Mouse (Mus musculus) midbrain, embryonic 16.5 days (tissue): ENCODE data around the gene Chek2. TPM values are rescaled to one million over a fixed set of nuclear protein-coding genes. Genes with fewer than 3 reads are reported as not detected.

Source experiments
- ATAC-seq: fragments of 200-750 bp; cut with Nextera tagmentation; 2 replicates; pipeline ENCODE4 v1.8.0; 2017; ENCODE audit warnings: moderate TSS enrichment
- H3K27ac ChIP-seq: fragments of 300-500 bp; sonication (generic); 2 replicates; pipeline ENCODE4 v1.5.1; 2014; ENCODE audit warnings: mild to moderate bottlenecking, low read length, mixed read lengths
- H3K27me3 ChIP-seq: fragments of 300-500 bp; sonication (generic); 2 replicates; pipeline ENCODE4 v1.6.1; 2014; ENCODE audit warnings: low read depth, low read length, mixed read lengths; ENCODE audit not compliant: control insufficient read depth, insufficient read depth
- H3K36me3 ChIP-seq: fragments of 300-500 bp; sonication (generic); 2 replicates; pipeline ENCODE4 v1.6.1; 2014; ENCODE audit warnings: mild to moderate bottlenecking, low read length, moderate library complexity, mixed read lengths; ENCODE audit not compliant: control insufficient read depth, insufficient read depth
- H3K4me1 ChIP-seq: fragments of 300-500 bp; sonication (generic); 2 replicates; pipeline ENCODE4 v1.6.1; 2014; ENCODE audit warnings: mild to moderate bottlenecking, low read length, mixed read lengths; ENCODE audit not compliant: control insufficient read depth, insufficient read depth
- H3K4me2 ChIP-seq: fragments of 300-500 bp; sonication (generic); 2 replicates; pipeline ENCODE4 v1.6.1; 2014; ENCODE audit warnings: mild to moderate bottlenecking, low read length, mixed read lengths
- H3K4me3 ChIP-seq: fragments of 300-500 bp; sonication (generic); 2 replicates; pipeline ENCODE4 v1.5.1; 2014; ENCODE audit warnings: low read depth, mild to moderate bottlenecking, low read length, moderate library complexity, mixed read lengths
- H3K9ac ChIP-seq: fragments of 300-500 bp; sonication (generic); 2 replicates; pipeline ENCODE4 v1.6.1; 2014; ENCODE audit warnings: low read depth, low read length, mixed read lengths
- H3K9me3 ChIP-seq: fragments of 300-500 bp; sonication (generic); replicated peaks from 2 replicates; pipeline ENCODE4 v1.6.1; 2014; ENCODE audit warnings: mild to moderate bottlenecking, low read length, mixed read lengths; ENCODE audit not compliant: control insufficient read depth, poor library complexity, severe bottlenecking
- WGBS: fragments of 180-500 bp; shearing (Covaris S2); extraction: QIAGEN DNeasy Blood & Tissue Kit; methylation state at CpG from one replicate; pipeline ENCODE4 v1.1.7; 2014; 5-methylcytosine and 5-hydroxymethylcytosine counted together
- polyA plus RNA-seq: library from polyadenylated mRNA; unstranded; fragments of >200 nt; fragmentation: Nextera tagmentation; extraction: Ambion mirVana; gene quantifications from 2 replicates; pipeline ENCODE4 v1.2.1, GENCODE M21; 2015

Gene Chek2
- polyA plus RNA-seq, 1 experiment from 2014 or later: 4.5 TPM

GRCm38 (mm10) chr5:110908879-110909278 lies 69.1 kb downstream of the Chek2 start:
- Histone ChIP-seq H3K4me1 (no peaks in the 10 kb centered on the region), H3K4me3 (no peak overlapping the region), H3K27me3 (no peaks in the 10 kb centered on the region), H3K9ac (no peak overlapping the region), H3K27ac (no peak overlapping the region), H3K36me3 (peaks cover 4% of the 10 kb centered on the region; the same call in 1 of the 2 replicates), H3K9me3 (no peaks in the 10 kb centered on the region), H3K4me2 (no peak overlapping the region)
- ATAC-seq: no peak

DNA sequence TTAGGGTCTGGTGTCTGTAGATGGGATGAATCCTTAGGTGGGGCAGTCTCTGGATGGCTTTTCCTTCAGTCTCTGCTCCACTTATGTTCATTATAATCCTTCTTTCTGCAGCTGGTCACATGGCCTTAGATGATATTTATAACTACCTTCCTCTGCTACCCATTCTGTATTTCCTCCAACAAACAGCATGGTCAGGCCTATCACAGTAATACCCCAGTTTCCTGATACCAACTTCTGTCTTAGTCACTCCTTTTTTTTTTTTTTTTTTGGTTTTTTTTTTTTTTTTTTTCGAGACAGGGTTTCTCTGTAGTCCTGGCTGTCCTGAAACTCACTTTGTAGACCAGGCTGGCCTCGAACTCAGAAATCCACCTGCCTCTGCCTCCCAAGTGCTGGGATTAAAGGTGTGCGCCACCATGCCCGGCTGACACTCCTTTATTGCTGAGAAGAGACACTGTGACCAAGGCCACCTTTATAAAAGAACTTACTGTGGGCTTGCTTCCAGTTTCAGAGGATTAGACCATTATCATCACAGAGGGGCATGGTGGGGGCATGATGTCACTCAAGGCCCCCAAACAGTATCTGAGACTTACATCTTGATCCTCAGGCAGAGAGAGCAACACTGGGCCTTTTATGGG lies 70.3 kb downstream of the Chek2 start:
- H3K4me1 ChIP-seq: no peaks in the 10 kb centered on the region
- H3K27me3 ChIP-seq: no peaks in the 10 kb centered on the region
- 90% methylated on average over 4 of the region's 4 CpGs for WGBS
- no peak overlapping the region for H3K4me2 ChIP-seq
- peaks cover 4% of the 10 kb centered on the region; the same call in 1 of the 2 replicates for H3K36me3 ChIP-seq
- no peak overlapping the region for H3K4me3 ChIP-seq
- H3K9ac ChIP-seq: no peak overlapping the region
- no peaks in the 10 kb centered on the region for H3K9me3 ChIP-seq
- H3K27ac ChIP-seq: no peak overlapping the region
- ATAC-seq: no peak

- no peak overlapping the region for H3K4me3 ChIP-seq
- H3K4me2 ChIP-seq: no peak overlapping the region
- ATAC-seq: no peak
- no peaks in the 10 kb centered on the region for H3K27me3 ChIP-seq
- WGBS: 82% methylated on average over 11 of the region's 11 CpGs
- H3K9ac ChIP-seq: no peak overlapping the region
- no peak overlapping the region for H3K27ac ChIP-seq
- no peaks in the 10 kb centered on the region for H3K4me1 ChIP-seq
- H3K9me3 ChIP-seq: no peaks in the 10 kb centered on the region
- no peaks in the 10 kb centered on the region for H3K36me3 ChIP-seq
Observed at GRCm38 (mm10) chr5:110914859-110915258, 75.1 kb downstream of the Chek2 start.

GRCm38 (mm10) chr5:110916241-110916640 lies 76.5 kb downstream of the Chek2 start:
- no peak overlapping the region for H3K27ac ChIP-seq
- H3K4me3 ChIP-seq: no peak overlapping the region
- 85% methylated on average over 3 of the region's 3 CpGs for WGBS
- ATAC-seq: no peak
- no peak overlapping the region for H3K4me2 ChIP-seq
- no peaks in the 10 kb centered on the region for H3K4me1 ChIP-seq
- no peaks in the 10 kb centered on the region for H3K9me3 ChIP-seq
- no peaks in the 10 kb centered on the region for H3K27me3 ChIP-seq
- no peaks in the 10 kb centered on the region for H3K36me3 ChIP-seq
- no peak overlapping the region for H3K9ac ChIP-seq

GRCm38 (mm10) chr5:110919541-110919940 lies 79.8 kb downstream of the Chek2 start:
- Histone ChIP-seq H3K9ac (no peak overlapping the region), H3K27ac (no peak overlapping the region), H3K4me3 (no peak overlapping the region), H3K9me3 (no peaks in the 10 kb centered on the region), H3K4me1 (no peaks in the 10 kb centered on the region), H3K27me3 (no peaks in the 10 kb centered on the region), H3K4me2 (no peak overlapping the region), H3K36me3 (no peaks in the 10 kb centered on the region)
- ATAC-seq: no peak
- WGBS: 65% methylated on average over 4 of the region's 4 CpGs

DNA sequence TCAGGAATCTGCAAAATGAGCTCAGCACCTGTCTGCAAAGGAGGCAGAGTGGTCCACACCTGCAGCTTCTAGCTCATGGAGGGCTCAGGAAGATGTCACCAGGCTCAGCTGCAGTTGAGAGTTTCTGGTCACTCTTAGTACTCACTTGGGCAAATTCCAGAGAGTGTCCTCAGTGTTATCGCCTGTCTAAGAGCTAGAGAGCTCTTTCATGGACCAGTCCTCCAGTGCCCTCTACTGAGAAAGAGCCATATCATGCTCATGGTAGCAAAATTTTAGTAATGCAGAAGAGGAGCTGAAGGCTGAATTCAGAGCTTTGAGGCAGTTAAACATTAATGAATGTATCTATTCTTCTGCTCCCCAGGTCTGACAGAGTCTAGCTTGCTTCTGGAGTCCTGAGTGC lies 83.6 kb downstream of the Chek2 start:
- no peak overlapping the region for H3K9ac ChIP-seq
- no peaks in the 10 kb centered on the region for H3K4me1 ChIP-seq
- no peaks in the 10 kb centered on the region for H3K27me3 ChIP-seq
- H3K27ac ChIP-seq: no peak overlapping the region
- no peak overlapping the region for H3K4me3 ChIP-seq
- no peaks in the 10 kb centered on the region for H3K36me3 ChIP-seq
- no peaks in the 10 kb centered on the region for H3K9me3 ChIP-seq
- no peak overlapping the region for H3K4me2 ChIP-seq
- 15% methylated on average over 1 of the region's 1 CpGs for WGBS
- no peak for ATAC-seq

Other genes with a start within 250 kb of the Chek2 start
- gene Noc4l, start 186.6 kb upstream of the Chek2 start, polyA plus RNA-seq: 46.0 and 47.6 TPM in 2 replicates
- gene Ddx51, start 186.5 kb upstream of the Chek2 start, polyA plus RNA-seq: 18.0 and 18.1 TPM in 2 replicates
- gene Ep400, start 69.3 kb upstream of the Chek2 start, polyA plus RNA-seq: 51.6 and 52.6 TPM in 2 replicates
- gene Pus1, start 59.3 kb upstream of the Chek2 start, polyA plus RNA-seq: 18.2 and 18.6 TPM in 2 replicates
- gene Ulk1, start 29.9 kb upstream of the Chek2 start, polyA plus RNA-seq: 29.9 and 31.5 TPM in 2 replicates
- gene Hscb, start 202 bp upstream of the Chek2 start, polyA plus RNA-seq: 7.7 and 8.7 TPM in 2 replicates
- gene Ttc28, start 39.8 kb downstream of the Chek2 start, polyA plus RNA-seq: 16.6 and 17.1 TPM in 2 replicates